Mouse (Mus musculus): Measurements from ENCODE around the gene Klhl12.

Klhl12 gene

GRCm38 (mm10) chr1:134450986-134451385, 4.3 kb upstream of the Klhl12 start:
- peak; percentile 65 for DNase-seq

GRCm38 (mm10) chr1:134456060-134456459, 729 bp downstream of the Klhl12 start:
- no peak for DNase-seq

GRCm38 (mm10) chr1:134458139-134458727, 2.9 kb downstream of the Klhl12 start:
- DNase-seq: no peak

- DNase-seq: peak; percentile 40
These were observed 5.3 kb downstream of the Klhl12 start for GRCm38 (mm10) chr1:134460294-134461284.

- DNase-seq: peak; percentile 50
These were observed 29.3 kb downstream of the Klhl12 start for GRCm38 (mm10) chr1:134484623-134485022.

- DNase-seq: no peak
These were observed 35.8 kb downstream of the Klhl12 start for GRCm38 (mm10) chr1:134490903-134491801.

GRCm38 (mm10) chr1:134492276-134492675, 36.9 kb downstream of the Klhl12 start:
- no peak for DNase-seq

GRCm38 (mm10) chr1:134493496-134493895, 38.2 kb downstream of the Klhl12 start:
- no peak for DNase-seq

- no peak for DNase-seq
These were observed 38.6 kb downstream of the Klhl12 start for GRCm38 (mm10) chr1:134493956-134494355.

- DNase-seq: peak; percentile 98
These were observed 39.3 kb downstream of the Klhl12 start, which contains the start of gene Rabif for GRCm38 (mm10) chr1:134494428-134495215. Rabif (plus strand) TSS chr1:134494648.

- DNase-seq: no peak
These were observed 39.8 kb downstream of the Klhl12 start for GRCm38 (mm10) chr1:134495216-134495539.

- DNase-seq: no peak
These were observed 40.7 kb downstream of the Klhl12 start for GRCm38 (mm10) chr1:134495991-134496390.

- DNase-seq: no peak
These were observed 45.6 kb downstream of the Klhl12 start for GRCm38 (mm10) chr1:134500916-134501315.

- no peak for DNase-seq
These were observed 50.9 kb downstream of the Klhl12 start for GRCm38 (mm10) chr1:134506201-134506600.

- no peak for DNase-seq
These were observed 54.7 kb downstream of the Klhl12 start for GRCm38 (mm10) chr1:134510018-134510417.

GRCm38 (mm10) chr1:134512183-134512582, 56.9 kb downstream of the Klhl12 start:
- DNase-seq: no peak

GRCm38 (mm10) chr1:134512584-134512983, 57.3 kb downstream of the Klhl12 start:
- DNase-seq: no peak

- DNase-seq: peak; percentile 23
These were observed 58.1 kb downstream of the Klhl12 start for GRCm38 (mm10) chr1:134513312-134513860.

GRCm38 (mm10) chr1:134513876-134514590, 58.7 kb downstream of the Klhl12 start:
- no peak for DNase-seq

- no peak for DNase-seq
These were observed 60.6 kb downstream of the Klhl12 start for GRCm38 (mm10) chr1:134515891-134516290.

Data from liver (tissue).